Mouse (Mus musculus) stomach, postnatal 0 days (tissue): ENCODE data around the gene Mgat1. TPM values are rescaled to one million over a fixed set of nuclear protein-coding genes. Genes with fewer than 3 reads are reported as not detected.

Source experiments
- ATAC-seq: fragments of 200-750 bp; cut with Nextera tagmentation; 2 replicates; pipeline ENCODE4 v1.8.0; 2017; ENCODE audit not compliant: low FRiP score, low TSS enrichment
- DNase-seq: peaks from one replicate; pipeline ENCODE4 v3.0.0-alpha.2; 2016; ENCODE audit warnings: low spot score
- H3K27ac ChIP-seq: fragments of 300-500 bp; sonication (generic); replicated peaks from 2 replicates; pipeline ENCODE4 v1.5.1; 2014; ENCODE audit warnings: mild to moderate bottlenecking, control low read depth
- H3K27me3 ChIP-seq: fragments of 300-500 bp; sonication (generic); 2 replicates; pipeline ENCODE4 v1.6.1; 2014; ENCODE audit warnings: low read length; ENCODE audit not compliant: control insufficient read depth, insufficient read depth
- H3K36me3 ChIP-seq: fragments of 300-500 bp; sonication (generic); 2 replicates; pipeline ENCODE4 v1.6.1; 2014; ENCODE audit warnings: low read length, mixed read lengths; ENCODE audit not compliant: control insufficient read depth, insufficient read depth
- H3K4me1 ChIP-seq: fragments of 300-500 bp; sonication (generic); replicated peaks from 2 replicates; pipeline ENCODE4 v1.6.1; 2014; ENCODE audit warnings: antibody characterized with exemption; ENCODE audit not compliant: control insufficient read depth, insufficient read depth
- H3K4me2 ChIP-seq: fragments of 300-500 bp; sonication (generic); replicated peaks from 2 replicates; pipeline ENCODE4 v1.6.1; 2014; ENCODE audit warnings: low read depth, mild to moderate bottlenecking, control low read depth, moderate library complexity
- H3K4me3 ChIP-seq: fragments of 300-500 bp; sonication (generic); 2 replicates; pipeline ENCODE4 v1.5.1; 2014; ENCODE audit warnings: low read depth, low read length, control low read depth
- H3K9ac ChIP-seq: fragments of 300-500 bp; sonication (generic); 2 replicates; pipeline ENCODE4 v1.6.1; 2014; ENCODE audit warnings: mild to moderate bottlenecking, low read length, control low read depth, mixed read lengths
- H3K9me3 ChIP-seq: fragments of 300-500 bp; sonication (generic); 2 replicates; pipeline ENCODE4 v1.6.1; 2016; ENCODE audit warnings: low read length; ENCODE audit not compliant: control insufficient read depth
- CTCF ChIP-seq: IDR thresholded peaks from 2 replicates; pipeline ENCODE4 v1.5.1; 2016; ENCODE audit warnings: antibody characterized with exemption, low read depth, mild to moderate bottlenecking, moderate library complexity
- EP300 ChIP-seq: optimal IDR thresholded peaks from 2 replicates; pipeline ENCODE3; 2016; ENCODE audit warnings: antibody characterized with exemption
- WGBS: fragments of 180-500 bp; shearing (Covaris S2); extraction: QIAGEN DNeasy Blood & Tissue Kit; methylation state at CpG from one replicate; pipeline ENCODE4 v1.1.7; 2014; 5-methylcytosine and 5-hydroxymethylcytosine counted together
- polyA plus RNA-seq: library from polyadenylated mRNA; unstranded; fragments of >200 nt; fragmentation: Nextera tagmentation; extraction: Ambion mirVana; gene quantifications from 2 replicates; pipeline ENCODE4 v1.2.1, GENCODE M21; 2015

The Mgat1 gene
- polyA plus RNA-seq, 1 experiment from 2014 or later, result 43.4 TPM

GRCm38 (mm10) chr11:49236891-49237290, 7.1 kb upstream of the Mgat1 start:
- H3K27me3 ChIP-seq, result no peaks in the 10 kb centered on the region
- no peak overlapping the region for H3K27ac ChIP-seq
- 51% methylated on average over 1 of the region's 1 CpGs for WGBS
- no peaks in the 10 kb centered on the region for H3K9me3 ChIP-seq
- ATAC-seq, result no peak
- DNase-seq, result no peak
- no peak overlapping the region for H3K4me2 ChIP-seq
- H3K4me1 ChIP-seq, result no peaks in the 10 kb centered on the region
- H3K4me3 ChIP-seq, result no peak overlapping the region
- TF ChIP-seq EP300 (no peak), CTCF (no peak)
- no peak overlapping the region for H3K9ac ChIP-seq
- H3K36me3 ChIP-seq, result no peaks in the 10 kb centered on the region

GRCm38 (mm10) chr11:49237532-49237931, 6.5 kb upstream of the Mgat1 start:
- Histone ChIP-seq H3K27ac (no peak overlapping the region), H3K4me1 (no peaks in the 10 kb centered on the region), H3K4me3 (no peak overlapping the region), H3K9me3 (no peaks in the 10 kb centered on the region), H3K4me2 (no peak overlapping the region), H3K27me3 (no peaks in the 10 kb centered on the region), H3K9ac (no peak overlapping the region), H3K36me3 (no peaks in the 10 kb centered on the region)
- ATAC-seq (no peak), DNase-seq (no peak)
- TF ChIP-seq CTCF (no peak), EP300 (no peak)
- WGBS, result 30% methylated on average over 2 of the region's 2 CpGs

- H3K27ac ChIP-seq, result no peak overlapping the region
- no peaks in the 10 kb centered on the region for H3K27me3 ChIP-seq
- H3K9ac ChIP-seq, result no peak overlapping the region
- H3K9me3 ChIP-seq, result no peaks in the 10 kb centered on the region
- 63% methylated on average over 1 of the region's 1 CpGs for WGBS
- no peak for TF ChIP-seq EP300
- no peak for TF ChIP-seq CTCF
- no peak for DNase-seq
- H3K36me3 ChIP-seq, result no peaks in the 10 kb centered on the region
- H3K4me1 ChIP-seq, result 0 out of 2 replicates have a peak, but pooled peaks cover 5% of the 10 kb centered on the region
- no peak overlapping the region for H3K4me3 ChIP-seq
- no peak overlapping the region for H3K4me2 ChIP-seq
- ATAC-seq, result no peak
These were observed 3.7 kb upstream of the Mgat1 start for GRCm38 (mm10) chr11:49240310-49240709.

- no peaks in the 10 kb centered on the region for H3K9me3 ChIP-seq
- TF ChIP-seq EP300, result no peak
- no peak for TF ChIP-seq CTCF
- no peaks in the 10 kb centered on the region for H3K36me3 ChIP-seq
- DNase-seq (no peak), ATAC-seq (no peak)
- H3K4me3 ChIP-seq, result no peak overlapping the region
- no peak overlapping the region for H3K9ac ChIP-seq
- no peak overlapping the region for H3K27ac ChIP-seq
- H3K27me3 ChIP-seq, result no peaks in the 10 kb centered on the region
- H3K4me2 ChIP-seq, result no peak overlapping the region
- H3K4me1 ChIP-seq, result 0 out of 2 replicates have a peak, but pooled peaks cover 6% of the 10 kb centered on the region
- 75% methylated on average over 4 of the region's 4 CpGs for WGBS
These were observed 3.1 kb upstream of the Mgat1 start for GRCm38 (mm10) chr11:49240874-49241273.

- WGBS, result no CpG with 5 or more reads among the region's 1 CpGs
- no peak overlapping the region for H3K4me3 ChIP-seq
- H3K9ac ChIP-seq, result no peak overlapping the region
- no peak overlapping the region for H3K27ac ChIP-seq
- H3K36me3 ChIP-seq, result no peaks in the 10 kb centered on the region
- no peak for DNase-seq
- no peaks in the 10 kb centered on the region for H3K27me3 ChIP-seq
- 0 out of 2 replicates have a peak, but pooled peaks cover 7% of the 10 kb centered on the region for H3K4me1 ChIP-seq
- H3K9me3 ChIP-seq, result no peaks in the 10 kb centered on the region
- no peak overlapping the region for H3K4me2 ChIP-seq
- TF ChIP-seq CTCF (no peak), EP300 (no peak)
- no peak for ATAC-seq
These were observed 2.5 kb upstream of the Mgat1 start for GRCm38 (mm10) chr11:49241471-49241870.

- Histone ChIP-seq H3K4me3 (peak overlapping the region; percentile 56), H3K36me3 (no peaks in the 10 kb centered on the region), H3K27ac (peak overlapping the region; percentile 94), H3K27me3 (no peaks in the 10 kb centered on the region), H3K9ac (peak overlapping the region; percentile 60), H3K9me3 (no peaks in the 10 kb centered on the region), H3K4me1 (peaks cover 19% of the 10 kb centered on the region), H3K4me2 (peak overlapping the region; percentile 65)
- WGBS, result 23% methylated on average over 11 of the region's 11 CpGs
- TF ChIP-seq EP300 (no peak), CTCF (no peak)
- no peak; the same call in 1 of the 2 replicates for ATAC-seq
- DNase-seq, result no peak
These were observed 906 bp upstream of the Mgat1 start for GRCm38 (mm10) chr11:49242944-49243626.
